Mouse (Mus musculus): ENCODE measurements around the gene Ggact.

The Ggact gene

GRCm38 (mm10) chr14:122867531-122868285, 45.8 kb downstream of the Ggact start:
- peak in 1 of 2 experiments; percentile 21 for DNase-seq (ENCODE audit: low spot score in 2 of 2)

GRCm38 (mm10) chr14:122865462-122866129, 48.0 kb downstream of the Ggact start:
- DNase-seq (ENCODE audit: low spot score in 2 of 2), result no peak

GRCm38 (mm10) chr14:122862623-122863022, 50.9 kb downstream of the Ggact start:
- no peak for DNase-seq (ENCODE audit: low spot score in 2 of 2)

DNA sequence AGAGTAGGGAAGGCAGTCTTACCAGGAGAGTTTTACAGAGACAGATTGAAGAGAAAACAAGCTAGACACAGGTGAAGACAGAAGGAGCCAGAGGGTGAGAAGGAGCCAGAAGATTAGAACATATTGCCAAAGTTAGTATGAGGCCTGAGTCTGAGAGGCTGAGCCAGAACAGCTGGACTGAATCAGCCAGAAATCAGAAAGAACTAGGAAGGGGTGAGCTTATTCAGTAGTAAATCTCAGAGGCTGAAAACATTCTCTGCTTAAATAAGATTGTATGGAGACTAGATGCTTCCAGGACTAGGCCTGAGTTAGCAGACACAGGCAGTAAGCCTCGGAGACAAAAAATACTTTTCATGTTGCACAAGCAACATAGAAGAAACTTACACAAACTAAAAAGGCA, 53.8 kb downstream of the Ggact start:
- DNase-seq (ENCODE audit: low spot score in 2 of 2), result no peak

DNA sequence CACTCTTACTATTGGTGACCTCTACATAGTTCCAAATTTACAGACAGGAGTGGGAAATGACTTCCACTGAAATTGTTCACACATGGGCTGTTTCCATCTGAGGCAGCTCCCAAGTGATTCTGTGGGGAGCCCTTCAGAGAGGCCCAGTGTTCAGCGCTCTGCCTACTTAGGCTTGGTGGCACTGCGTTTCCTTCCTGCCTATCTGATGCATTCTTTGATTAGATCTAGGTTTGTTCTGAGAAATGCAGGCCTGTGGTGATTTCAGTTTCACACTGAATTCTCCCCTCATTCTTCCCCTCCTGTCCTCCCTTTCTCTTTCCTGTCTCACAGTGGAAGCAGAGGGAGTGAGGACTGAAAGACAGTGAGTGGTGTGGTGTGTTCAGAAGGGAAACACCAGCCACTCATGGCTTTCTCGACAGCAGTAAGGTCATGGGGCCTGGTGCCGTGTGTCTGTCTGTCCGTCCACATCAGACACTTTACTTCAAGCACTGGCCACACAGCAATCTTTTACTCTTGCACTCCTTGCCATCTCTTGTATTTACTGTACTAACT, 61.0 kb downstream of the Ggact start:
- no peak for DNase-seq (ENCODE audit: low spot score in 2 of 2)

DNA sequence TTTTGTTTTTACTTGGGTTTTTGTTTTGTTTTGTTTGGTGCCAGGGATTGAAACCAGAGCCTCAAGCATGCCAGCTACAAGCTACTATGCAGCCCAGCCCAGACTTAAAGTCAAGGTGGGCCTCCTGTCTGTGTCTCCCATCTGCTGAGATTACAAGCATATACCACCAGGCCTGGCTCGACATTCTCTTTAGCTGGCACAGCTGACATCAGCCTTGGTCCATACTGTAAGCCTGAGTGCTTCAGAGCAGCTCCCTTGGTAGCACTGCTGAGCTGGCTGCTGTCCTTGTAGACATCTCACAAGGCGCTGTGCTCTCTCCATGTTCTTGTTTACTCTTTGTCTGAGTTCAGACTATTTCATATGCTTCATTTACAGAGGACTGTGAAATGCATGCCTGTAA, 76.5 kb downstream of the Ggact start:
- DNase-seq (ENCODE audit: low spot score in 2 of 2), result peak in 1 of 2 experiments; percentile 6

GRCm38 (mm10) chr14:122836221-122836620, 77.3 kb downstream of the Ggact start:
- no peak for DNase-seq (ENCODE audit: low spot score in 2 of 2)

- no peak for DNase-seq (ENCODE audit: low spot score in 2 of 2)
Measured at GRCm38 (mm10) chr14:122835487-122836190, 77.9 kb downstream of the Ggact start.

GRCm38 (mm10) chr14:122834753-122835152, 78.8 kb downstream of the Ggact start:
- no peak for DNase-seq (ENCODE audit: low spot score in 2 of 2)

- DNase-seq (ENCODE audit: low spot score in 2 of 2), result no peak
Measured at GRCm38 (mm10) chr14:122833666-122834065, 79.9 kb downstream of the Ggact start.

- DNase-seq (ENCODE audit: low spot score in 2 of 2), result no peak
Measured at GRCm38 (mm10) chr14:122830433-122830832, 83.1 kb downstream of the Ggact start.

DNA sequence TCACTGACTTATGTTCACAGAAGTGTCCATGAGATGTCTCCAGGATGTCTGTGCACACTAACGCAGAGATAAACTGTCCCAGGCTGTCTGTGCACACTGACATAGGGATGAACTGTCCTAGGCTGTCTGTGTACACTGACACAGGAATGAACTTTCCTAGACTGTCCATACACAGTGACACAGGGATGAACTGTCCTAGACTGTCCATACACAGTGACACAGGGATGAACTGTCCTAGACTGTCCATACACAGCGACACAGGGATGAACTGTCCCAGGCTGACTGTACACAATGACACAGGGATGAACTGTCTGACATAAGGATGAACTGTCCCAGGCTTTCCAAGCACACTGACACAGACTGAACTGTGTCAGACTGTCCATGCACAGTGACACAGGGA, 88.1 kb downstream of the Ggact start:
- DNase-seq (ENCODE audit: low spot score in 2 of 2), result no peak

DNA sequence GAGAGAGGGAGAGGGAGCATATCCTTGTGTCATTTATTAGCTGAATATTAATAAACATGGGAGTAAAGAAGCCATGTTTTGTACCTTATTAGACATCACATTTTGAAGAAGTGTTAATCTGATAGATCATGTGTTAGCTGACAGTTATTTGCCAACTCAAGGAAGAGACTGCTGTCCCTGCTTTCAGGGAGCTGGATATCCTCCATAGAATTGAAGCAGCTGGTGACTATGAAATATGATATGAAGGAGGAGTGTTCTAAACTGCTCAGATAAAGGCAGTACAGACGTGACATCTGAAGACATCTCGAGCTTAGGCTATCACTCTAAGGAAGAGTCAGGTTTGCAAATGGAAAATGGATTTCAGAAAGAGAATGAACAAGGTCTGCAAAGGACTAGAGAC, 89.8 kb downstream of the Ggact start:
- no peak for DNase-seq (ENCODE audit: low spot score in 2 of 2)

- DNase-seq (ENCODE audit: low spot score in 2 of 2), result no peak
Measured at GRCm38 (mm10) chr14:122821002-122821401, 92.6 kb downstream of the Ggact start.

DNA sequence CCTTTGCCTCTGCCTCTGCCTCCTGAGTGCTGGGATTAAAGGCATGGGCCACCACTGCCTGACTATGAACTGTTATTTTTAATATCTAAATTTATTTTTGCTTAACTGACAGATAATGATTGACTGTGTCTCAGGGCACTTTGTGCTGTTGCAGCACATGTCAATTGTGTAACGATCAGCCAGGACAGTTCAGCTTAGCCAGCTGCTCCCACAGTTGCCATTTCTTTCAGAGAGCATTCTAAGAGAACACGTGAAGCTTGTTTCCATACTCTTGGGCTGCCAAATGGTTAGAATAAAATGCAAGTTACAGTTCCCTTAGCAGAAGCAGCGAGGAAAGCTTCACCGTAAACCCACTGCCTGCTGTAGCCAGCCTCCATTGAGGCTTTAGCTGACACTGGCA, 113.3 kb downstream of the Ggact start:
- no peak for DNase-seq (ENCODE audit: low spot score in 2 of 2)

DNA sequence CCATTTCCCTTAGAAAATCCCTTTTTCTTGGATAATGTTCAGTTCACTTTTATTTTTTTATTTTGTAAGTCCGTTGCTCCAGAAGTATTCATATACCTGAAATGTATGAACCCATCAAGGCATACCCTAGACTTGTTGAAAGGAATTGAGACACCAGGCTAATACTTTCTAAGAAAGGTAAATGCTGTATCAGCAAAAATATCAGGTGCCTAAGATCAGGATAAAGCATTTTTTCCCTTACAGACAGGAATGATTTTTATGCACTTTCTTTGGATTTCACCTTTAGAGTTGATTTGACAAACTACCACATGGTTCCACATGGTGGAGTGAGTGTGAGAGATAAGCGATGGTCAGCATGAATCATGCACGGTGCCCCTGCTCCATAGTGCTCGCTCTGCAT, 120.2 kb downstream of the Ggact start:
- no peak for DNase-seq (ENCODE audit: low spot score in 2 of 2)

GRCm38 (mm10) chr14:122790111-122790510, 123.4 kb downstream of the Ggact start:
- DNase-seq (ENCODE audit: low spot score in 2 of 2), result no peak

- no peak for DNase-seq (ENCODE audit: low spot score in 2 of 2)
Measured at GRCm38 (mm10) chr14:122788199-122788598, 125.4 kb downstream of the Ggact start.

- no peak for DNase-seq (ENCODE audit: low spot score in 2 of 2)
Measured at GRCm38 (mm10) chr14:122784701-122785100, 128.9 kb downstream of the Ggact start.

GRCm38 (mm10) chr14:122766448-122766847, 147.1 kb downstream of the Ggact start:
- DNase-seq (ENCODE audit: low spot score in 2 of 2), result no peak
